Mouse (Mus musculus): ENCODE measurements around the gene Map3k21.

Map3k21 gene

DNA sequence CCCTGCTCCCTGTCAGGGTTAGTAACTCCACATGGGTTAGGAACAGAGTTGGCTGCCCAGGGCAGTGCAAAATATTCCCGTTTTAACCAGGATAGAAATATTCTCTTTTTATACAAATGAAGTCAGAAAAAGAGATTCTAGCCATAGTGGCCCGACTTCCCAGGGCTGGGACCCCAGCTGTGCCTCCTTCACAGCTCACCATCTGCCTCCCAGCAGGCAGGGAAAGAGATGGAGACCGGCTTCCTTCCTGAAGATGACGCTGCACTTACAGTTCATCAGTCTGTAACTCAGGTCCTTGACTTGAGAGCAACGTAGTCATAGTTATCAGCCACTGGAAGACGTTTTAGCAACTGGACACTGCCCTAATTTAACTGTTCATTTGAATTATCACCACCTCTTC is 70.6 kb downstream of the Map3k21 start:
- DNase-seq = peak; percentile 63 to 66

DNA sequence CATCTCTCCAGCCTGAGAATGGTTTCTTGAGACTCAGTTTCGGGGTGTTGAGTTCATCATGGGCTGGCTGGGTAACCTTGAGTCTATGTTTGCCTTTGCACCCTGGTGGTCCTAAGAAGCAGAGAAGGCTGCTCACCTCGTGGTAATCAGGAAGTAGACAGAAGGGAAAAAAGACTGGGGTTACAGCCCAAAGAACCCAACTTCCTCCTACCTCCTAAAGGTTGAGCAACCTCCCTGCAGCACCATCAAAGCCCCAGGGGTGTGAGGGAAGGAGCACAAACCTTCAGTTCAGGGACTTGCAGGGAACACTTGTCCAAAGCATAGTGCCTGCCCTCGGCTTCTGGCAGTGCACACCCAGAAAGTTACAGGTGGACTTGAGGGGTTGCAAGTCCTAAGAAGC is 73.3 kb downstream of the Map3k21 start:
- no peak for DNase-seq

DNA sequence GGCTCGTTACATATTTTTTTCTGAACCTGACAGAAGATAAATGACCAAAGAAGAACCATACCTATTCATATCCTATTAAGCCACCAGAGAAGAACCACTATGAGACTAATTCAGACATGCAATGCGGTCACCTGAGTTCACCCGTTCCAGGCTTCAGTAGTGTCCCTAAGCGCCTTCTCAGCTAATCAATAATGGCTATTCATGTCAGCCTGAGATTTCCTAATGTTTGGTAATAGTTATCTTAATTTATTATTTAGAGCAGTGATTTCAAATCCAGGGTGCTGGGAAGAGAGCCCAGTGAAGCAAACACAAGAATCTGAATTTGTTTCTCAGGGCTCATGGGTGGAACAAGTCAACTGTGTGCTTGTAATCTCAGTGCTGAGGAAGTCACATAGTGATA is 73.9 kb downstream of the Map3k21 start:
- no peak for DNase-seq

DNA sequence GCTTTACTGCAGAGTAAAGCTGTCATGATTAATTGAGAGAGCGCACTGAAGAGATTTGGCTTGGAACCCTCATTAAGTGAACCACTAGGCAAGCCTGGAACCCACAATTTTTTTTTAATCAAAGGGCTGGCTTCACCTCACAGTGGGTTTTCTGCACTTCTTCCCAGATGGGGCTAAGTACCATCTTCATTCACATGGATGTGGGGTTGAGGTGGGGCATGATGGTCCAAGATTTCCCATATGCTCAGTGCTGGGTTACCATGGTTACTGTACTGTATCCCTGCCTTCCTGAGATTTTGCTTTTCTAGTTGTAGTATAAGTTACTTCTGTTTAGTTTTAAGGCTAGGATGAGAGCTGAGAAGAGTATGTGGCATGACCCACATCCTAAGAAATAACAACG is 75.1 kb downstream of the Map3k21 start:
- DNase-seq = no peak

DNA sequence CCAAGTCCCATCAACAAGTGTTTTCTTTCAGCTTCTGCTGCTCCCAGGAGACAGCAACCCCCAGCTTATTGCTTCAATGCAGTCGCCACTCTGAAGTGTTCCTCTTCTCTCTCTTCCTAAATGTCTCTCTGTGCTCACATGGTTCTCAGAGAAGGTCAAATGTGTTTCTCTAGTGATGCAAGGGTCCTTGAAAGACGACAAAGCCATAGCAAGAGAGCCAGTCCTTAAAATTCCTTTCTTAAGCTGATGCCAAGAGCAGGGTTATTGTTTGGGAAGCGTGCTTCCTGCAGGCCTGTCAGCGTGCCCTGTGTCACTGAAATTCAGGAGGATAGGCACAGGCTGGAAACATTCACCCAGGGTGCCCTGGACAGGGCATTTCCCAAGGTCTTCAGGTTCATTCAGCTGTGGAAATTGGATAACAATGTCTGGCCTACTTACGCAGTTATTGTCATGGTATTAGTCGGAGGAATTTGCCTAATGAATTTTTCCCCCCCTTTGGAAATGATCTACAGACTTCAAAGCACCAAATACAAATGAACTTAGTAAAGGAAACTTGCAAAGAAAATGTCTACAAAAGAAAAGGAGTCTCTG is 76.8 kb downstream of the Map3k21 start:
- no peak for DNase-seq

DNA sequence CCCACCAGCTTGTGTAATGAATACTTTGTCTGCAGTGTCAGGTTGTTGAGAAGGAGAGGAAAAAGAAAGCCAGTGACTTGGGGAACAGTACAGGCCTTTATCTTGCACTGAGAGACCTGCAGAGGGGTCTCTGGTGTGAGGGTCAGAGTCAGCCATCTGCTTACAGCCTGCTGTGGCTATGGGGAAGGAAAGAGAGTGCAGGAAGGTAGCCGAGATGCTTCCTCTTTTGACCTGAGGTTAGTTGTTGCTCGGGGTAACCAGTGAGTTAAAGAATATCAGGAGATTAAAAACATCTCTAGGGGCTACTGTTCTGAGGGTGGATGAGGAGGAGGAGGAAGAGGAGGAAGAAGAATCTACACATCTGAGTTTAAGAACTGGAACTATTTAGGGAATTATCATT is 77.7 kb downstream of the Map3k21 start:
- DNase-seq = no peak

DNA sequence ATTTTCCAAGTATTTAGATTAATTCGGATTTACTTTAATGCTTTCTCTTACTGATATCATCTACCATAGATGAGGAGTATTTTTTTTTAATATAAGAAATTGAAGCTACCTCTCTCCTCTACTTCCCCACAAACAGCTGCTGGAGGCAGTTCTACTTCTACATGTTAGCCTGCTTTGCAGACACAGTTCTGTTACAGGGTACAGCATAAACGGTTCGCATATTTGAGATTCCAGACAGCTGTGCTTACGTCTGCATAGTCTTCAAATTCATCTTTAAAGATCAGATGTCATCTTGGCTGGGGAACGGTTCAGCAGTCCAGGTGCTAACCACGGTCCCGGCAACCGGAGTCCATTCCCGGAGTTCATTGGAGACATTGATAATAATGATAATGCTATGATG is 83.4 kb downstream of the Map3k21 start:
- no peak for DNase-seq

DNA sequence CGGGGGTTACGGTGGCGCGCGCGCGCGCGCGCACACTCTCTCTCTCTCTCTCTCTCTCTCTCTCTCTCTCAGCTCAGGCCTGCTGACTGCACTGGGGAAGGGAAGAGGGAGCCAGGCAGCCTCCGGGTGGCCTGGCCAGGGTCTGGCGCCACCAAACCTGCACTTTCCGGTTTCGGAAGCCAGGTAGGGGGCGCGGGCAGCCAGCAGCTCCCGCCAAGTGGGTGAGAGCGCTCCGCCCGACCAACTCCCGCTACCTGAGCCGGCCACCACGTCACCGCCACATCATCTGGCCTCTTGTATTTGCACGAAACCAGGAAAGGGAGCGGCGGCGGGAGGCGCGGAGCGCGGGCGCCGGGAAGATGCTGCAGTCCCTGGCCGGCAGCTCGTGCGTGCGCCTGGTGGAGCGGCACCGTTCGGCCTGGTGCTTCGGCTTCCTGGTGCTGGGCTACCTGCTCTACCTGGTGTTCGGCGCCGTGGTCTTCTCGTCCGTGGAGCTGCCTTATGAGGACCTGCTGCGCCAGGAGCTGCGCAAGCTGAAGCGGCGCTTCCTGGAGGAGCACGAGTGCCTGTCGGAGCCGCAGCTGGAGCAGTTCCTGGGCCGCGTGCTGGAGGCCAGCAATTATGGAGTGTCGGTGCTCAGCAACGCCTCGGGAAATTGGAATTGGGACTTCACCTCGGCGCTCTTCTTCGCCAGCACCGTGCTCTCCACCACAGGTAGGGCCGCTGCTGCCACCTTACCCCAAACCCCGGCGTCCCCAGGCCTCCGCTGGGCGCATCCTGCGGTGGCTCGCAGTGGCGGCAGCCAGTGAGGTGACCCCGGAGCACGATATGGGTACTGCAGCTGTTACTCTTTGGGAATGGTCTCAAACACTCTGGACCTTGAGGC is 85.1 kb downstream of the Map3k21 start, which contains the start of gene Kcnk1:
Kcnk1 (plus strand) TSS at position 70 of the 886 bp plus-strand sequence.
- DNase-seq = peak; percentile 87 to 89

DNA sequence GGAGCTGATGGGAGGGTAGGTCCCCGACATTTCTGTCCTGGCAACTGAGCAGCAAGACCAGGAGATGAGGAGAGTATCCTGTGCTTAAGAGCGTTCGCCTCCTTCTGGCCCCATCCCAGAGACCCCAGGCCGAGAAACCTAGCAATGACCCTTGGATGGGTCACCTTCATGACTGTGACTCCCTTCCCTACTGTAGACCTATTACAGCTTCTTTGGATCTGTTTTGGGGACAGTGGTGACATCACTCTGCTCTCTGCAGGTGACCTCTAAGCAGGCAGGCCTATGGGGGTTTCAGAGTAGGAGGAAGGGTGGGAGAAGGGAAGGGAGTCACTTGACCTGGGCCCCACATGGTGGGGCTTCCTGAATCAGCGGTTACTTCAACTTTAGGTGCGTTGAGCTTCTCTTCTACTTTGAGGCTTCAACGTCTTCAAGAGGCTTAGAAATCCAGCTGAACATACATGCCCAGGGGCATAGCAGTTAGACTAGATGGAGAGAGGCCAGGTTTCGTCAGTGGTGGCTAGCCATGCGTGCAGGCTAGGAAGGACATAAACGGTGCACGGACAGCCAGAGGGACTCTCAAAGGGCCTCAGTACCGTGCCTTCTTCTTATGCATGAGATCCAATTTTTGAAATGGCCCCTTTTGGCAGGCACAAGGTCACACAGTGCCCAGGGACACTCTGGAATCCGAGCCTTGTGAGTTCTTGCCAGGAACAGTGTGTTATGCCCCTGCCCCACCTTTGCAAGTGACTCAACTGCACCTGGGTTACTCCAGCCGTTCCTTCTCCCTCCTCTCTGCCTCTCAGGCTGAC is 86.0 kb downstream of the Map3k21 start:
- DNase-seq = peak in 1 of 2 experiments; percentile 67

DNA sequence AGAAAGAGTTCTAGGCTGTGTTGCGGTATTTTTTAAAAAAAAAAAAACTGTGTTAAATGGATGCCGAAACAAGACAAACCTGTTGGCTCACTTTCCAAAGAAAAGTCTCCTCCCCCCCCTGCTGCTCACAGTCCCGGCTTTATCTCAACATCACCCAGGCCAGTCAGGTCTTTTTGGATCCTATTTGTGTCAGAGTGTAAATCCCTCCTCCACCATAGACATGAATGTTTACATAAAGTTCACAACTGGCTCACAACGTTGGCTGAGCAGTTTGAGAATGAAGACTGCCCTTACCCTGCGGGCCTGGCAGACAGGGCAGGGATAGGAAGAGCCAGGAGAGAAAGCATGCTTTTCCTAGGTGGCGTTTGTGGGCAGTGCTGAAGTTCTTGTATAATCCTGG is 86.7 kb downstream of the Map3k21 start:
- peak in 1 of 2 experiments; percentile 51 for DNase-seq
